Mouse (Mus musculus) layer of hippocampus, postnatal 14 days (tissue): Measurements from ENCODE around the gene Ptpdc1. TPM values are rescaled to one million over a fixed set of nuclear protein-coding genes. Genes with fewer than 3 reads are reported as not detected.

Experiments used
- DNase-seq, 2 experiments: peaks; one replicate each; pipeline ENCODE4 v3.0.0; 2021 to 2022; ENCODE audit warnings: low spot score in 2 of 2, mixed read lengths in 1 of 2
- total RNA-seq, 2 experiments: library from RNA; stranded (reverse); gene quantifications; 2 replicates each; pipeline ENCODE4 v1.2.3; 2021

Ptpdc1 gene
- total RNA-seq, 2 experiments from 2014 or later = 38.2 to 43.0 TPM

DNA sequence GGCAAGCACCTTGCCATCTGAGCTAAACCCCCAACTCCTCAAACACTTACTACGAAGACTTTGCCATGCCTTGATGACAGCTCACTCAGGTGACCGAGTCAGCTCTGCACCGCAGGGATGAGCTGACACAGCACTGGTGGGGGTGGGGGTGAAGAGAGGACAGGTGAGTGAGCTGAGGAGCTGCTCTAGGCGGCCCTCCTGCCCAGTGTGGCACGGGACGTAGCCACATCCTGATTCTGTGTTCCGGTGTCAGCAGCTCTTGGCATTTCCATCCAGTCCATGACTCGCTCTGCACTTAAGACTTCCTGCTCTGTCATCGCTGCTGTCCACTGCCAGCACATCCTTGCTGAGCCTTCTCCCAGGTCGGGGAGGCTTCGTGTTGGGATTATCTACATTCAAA, 38.1 kb downstream of the Ptpdc1 start:
- DNase-seq = no peak

DNA sequence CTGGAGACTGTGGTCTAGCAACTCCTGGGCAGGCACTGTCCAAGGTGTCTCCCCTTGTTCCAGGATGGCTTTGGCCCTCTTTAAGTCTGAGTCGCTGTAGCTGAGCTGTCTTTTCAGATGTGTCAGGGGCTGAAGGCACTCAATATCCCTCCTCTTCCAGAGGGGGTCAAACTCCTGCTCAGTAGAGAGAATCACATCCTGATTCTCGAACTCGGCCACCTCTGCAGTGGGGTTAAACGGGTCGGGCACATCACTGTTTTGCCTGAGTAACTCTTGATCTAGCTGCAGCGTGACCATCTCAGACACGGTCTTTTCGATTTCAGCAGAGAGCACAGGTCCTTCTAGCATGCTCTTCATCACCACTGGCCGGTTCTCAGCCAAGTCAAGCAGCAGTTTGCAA, 39.0 kb downstream of the Ptpdc1 start:
- no peak for DNase-seq

DNA sequence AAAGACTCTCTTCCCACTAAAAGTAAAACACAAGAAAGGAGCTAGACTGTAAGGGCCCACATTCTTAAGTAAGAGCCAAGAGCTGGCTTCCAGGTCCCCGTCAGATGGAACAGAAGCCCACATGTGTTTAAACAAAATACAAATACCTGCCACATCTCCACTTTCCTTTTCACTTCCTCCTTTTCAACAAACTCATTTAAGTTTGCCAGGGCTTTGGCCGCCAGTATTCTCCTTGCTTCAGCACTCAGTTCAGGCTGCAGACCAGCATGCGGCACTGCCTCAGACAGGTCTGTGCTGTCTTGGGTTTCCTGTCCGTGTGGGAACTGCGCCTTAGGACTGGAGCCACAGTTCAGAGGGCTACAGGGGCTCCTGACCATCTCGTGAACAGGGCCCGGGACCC, 39.7 kb downstream of the Ptpdc1 start:
- no peak for DNase-seq

DNA sequence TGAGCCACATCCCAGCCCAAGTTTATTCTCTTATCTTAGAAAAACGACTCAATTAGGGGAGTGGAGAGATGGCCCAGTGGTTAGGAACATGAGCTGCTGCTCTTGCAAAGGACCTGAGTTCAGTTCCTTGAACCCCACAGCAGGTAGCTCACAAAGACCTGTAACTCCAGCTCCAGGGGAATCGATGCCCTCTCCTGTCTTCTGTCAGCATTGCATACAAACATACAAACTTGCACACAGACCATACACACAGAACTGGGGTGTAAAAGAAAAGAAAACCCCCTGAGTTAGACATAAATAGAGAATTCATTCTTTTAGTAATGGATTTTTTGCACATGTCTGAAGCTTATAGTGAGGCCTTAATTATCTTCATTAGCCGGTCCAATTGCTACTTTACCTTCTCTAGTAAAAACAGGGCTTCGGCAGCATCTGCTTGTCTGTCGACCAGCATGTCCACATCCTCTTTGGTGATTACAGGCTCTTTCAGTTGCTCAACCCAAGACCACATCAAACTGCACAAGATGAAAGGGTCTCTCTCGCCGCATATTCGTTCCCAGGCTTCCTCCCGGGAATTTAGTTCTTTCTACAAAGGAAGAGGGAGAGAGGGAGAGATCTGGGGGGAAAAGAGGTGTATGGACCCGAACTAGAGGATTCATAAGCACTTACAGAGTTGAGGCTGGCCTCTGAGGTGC, 42.6 kb downstream of the Ptpdc1 start:
- DNase-seq = no peak

DNA sequence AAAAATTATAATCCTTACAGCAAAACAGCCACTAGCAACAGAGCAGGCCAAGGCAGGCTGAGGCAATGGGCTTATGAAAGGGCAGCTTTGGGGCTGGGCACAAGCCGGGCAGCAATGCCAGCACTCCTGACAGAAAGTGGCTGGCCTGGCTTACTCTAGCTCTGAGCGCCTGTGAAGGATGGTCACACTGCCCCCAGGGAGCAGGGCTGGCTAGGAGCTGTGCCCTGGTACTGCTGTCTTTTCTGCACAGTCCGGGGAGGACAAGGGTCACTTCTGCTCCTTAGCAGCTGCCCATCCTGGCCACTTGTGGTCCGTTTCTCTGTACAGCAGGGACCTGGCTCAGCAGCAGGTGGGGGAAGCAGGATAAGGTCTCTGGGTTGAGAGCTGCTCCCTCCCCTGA, 46.8 kb downstream of the Ptpdc1 start:
- no peak for DNase-seq

DNA sequence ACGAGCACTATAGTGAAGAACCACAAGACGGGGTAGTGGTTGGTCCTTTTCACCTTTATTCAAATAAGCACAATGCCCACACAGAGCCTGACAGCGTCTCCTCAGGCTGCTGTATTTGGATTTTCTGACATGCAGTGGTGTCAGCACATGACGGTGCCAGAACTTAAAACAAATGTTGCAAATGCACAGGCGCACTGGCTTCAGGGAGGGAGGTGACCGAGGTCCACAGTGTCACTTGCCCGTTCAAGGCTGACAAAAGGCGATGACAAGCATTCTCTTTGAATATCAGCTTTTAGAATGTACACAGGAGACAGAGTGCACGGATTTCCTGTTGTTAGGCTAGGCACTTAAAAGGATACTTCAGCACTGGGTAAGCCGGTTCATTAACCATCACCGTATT, 47.6 kb downstream of the Ptpdc1 start:
- DNase-seq = no peak

DNA sequence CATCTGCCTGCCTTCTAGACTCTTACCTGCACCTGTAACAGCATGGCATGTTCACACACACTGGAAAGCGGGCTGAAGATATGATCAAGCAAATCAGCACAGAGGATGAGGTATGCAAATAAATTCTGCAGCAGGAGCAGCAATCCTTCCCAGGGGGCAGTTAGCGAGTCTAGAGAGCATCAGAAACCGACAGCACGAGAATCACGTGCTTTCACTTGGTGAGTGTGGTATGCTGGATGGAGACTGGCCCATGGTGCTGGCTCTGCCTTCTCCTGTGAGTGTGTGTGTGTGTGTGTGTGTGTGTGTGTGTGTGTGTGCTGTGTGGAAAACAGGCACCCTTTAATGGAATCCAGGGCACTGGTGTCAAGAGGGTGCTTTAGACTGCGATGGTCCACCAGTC, 48.5 kb downstream of the Ptpdc1 start:
- DNase-seq = no peak

DNA sequence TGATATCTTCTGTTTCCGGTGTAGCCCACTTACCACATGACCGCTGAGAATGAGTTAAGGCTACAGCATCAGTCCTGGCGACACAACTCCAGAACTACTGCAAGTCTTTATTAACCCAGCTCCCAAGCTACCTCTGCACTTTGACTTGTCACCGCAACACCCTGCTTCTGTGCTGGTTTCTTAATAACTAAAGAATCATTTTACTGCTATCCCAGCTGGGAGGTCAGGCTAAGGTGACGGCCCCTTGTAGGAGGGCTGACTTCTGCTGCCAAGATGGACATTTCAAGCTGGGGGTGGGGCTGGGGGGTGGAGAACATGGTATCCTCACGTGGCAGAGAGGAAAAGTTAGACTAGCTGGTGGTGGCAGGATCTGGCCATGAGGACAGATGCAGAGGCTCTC, 50.7 kb downstream of the Ptpdc1 start:
- no peak for DNase-seq

DNA sequence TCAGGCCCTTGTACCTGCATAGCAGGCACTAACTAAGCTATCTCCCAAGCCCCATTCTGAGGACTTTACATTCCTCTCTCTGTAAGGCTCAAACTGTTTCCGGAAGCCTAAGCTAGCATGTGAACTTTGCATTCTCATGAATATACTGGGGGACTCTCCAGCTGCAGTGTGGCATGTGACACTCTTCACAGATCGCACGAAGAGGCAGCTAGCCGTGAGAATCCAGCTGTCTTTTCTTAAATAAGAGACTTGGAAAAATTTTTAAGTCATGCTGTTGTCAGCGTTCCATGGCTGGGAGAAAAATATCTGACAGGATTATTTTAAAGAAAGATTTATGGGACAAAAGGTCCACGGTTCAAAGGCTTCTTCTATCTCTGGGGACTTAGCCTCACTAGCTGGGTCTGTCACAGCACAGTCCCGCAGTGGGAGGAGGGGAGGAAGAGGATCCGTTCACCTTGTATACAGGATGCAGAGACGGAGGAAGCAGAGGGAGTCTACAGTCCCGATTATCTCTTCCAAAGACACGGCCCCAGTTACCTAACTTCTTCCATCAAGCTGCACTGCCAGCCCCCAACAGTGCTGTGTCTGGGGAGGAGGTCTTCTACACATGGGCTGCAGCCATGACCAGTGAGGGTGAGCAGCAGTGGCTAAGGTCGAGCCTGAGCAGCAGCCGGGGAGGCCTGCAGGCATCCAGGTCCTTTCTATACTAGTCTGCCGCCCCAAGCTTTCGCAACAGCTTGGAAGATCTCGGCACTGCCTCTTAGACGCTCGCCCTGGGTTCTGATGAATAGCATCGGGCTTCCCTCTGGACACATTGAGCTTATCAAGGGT, 51.7 kb downstream of the Ptpdc1 start:
- no peak for DNase-seq

DNA sequence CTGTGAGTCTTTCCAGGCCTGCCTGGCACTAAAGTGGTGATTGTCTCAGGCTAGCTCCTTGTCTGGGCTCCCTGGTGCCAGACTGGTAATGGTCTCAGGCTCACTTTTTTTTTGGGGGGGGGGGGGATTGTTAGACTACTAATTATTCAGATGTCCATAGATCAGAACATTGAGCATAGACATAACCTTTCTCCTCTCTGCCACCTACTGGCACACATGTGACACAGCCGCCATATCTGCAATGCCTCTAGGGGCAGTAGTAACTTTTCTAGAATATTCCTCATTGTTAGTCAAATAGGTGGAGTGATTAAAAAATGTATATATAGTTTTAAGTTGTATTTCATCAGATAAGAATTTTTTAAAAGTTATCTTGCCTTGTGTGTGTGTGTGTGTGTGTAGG, 53.3 kb downstream of the Ptpdc1 start:
- peak in 1 of 2 experiments; percentile 58 for DNase-seq

DNA sequence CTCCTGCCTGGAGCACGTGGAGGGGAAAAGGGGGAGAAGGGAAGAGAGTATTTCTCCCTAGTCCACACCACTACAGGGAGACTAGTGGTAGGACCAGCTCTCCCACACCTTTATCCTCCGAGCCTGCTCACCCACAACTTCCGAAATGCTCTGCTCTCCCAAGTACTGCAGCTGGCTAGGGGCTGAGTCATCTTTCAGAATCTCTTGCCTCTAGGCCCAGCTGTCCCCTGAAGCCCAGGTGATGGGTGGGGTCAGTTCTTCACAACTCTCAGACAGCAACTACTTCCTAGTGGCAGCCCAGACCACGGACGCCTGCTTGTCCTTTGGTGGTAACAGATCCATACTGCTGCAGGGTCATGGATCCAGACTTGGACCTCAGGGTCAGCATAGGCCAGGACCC, 54.2 kb downstream of the Ptpdc1 start:
- no peak for DNase-seq

DNA sequence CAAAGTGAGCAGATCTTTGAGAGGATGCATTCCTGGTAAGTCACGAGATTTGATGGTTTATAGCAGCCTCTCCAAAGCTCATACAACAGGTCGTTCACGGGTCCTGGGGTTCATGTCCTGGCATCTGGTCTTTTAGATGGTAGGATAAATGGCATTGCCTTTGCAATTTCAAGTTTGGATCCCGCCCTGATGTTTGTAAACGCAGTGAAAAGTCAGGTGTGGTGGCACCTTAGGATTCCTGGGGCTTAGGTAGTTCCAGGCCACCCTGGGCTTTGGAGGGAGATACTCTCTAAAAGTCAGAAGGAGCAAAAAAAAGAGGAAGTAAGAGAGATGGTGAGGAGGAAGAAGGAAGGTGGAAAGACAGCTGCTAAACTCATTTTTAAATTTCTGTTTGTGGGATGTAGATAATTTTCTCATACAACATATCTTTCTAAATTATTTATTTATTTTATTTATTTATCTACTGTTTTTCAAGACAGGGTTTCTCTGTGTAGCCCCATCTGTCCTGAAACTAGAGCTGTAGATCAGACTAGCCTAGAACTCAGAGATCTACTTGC, 55.8 kb downstream of the Ptpdc1 start:
- no peak for DNase-seq

DNA sequence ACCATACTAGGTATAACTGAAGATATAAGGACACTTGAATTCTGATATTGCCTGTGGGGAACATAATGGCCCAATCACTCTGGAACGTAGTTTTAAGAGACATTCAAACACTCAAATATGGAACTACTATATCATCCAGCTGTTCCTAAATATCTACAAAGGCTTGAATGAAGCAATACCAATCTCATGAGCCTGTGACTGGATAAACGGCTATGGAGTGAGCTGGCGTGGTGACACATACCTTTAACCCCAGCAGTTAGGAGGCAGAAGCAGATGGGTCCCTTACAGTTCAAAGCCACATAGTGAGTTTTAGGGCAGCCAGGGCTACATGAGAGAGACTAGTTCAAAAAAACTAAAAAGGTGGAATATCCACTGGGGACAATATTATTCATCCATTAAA, 57.8 kb downstream of the Ptpdc1 start:
- DNase-seq = no peak

DNA sequence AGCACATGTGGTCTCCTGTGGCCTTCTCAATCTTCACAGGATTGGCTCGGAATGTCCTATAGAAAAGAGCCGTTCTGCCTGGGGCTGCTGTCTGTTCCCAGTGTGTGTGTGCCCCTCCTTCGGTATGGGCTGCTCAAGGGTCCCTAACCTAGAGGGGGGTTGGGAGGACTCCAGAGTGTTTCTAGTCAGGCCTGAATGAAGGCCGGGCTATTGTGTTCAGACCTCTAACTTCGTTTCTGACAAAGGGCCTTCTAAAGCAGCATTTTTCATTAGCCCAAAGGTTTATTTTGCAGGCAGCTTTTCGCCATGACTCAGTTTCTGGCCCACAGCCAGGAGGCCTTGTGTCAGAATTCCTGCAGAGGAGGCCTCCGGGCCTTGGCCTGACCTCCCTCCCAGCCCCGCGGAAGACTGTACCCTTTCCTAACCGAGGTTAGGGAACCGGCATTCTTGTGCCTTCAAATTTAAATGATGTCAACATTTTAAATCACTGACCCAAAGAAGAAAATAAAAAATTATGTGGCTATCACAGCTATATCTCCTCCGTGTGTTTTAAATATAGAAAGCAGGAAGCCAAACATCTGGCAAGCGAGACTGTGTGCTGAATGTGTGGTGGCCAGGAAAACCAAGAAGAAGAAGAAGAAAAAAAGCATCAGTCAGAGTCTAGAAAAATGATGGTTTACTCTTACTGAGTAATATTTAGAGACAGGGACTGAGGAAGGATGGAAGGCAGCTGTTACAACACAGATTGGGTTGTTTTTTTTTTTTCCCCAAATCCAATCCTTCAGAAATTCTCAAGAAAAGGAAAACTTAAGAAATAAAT, 59.1 kb downstream of the Ptpdc1 start:
- DNase-seq = peak; percentile 49 to 63

DNA sequence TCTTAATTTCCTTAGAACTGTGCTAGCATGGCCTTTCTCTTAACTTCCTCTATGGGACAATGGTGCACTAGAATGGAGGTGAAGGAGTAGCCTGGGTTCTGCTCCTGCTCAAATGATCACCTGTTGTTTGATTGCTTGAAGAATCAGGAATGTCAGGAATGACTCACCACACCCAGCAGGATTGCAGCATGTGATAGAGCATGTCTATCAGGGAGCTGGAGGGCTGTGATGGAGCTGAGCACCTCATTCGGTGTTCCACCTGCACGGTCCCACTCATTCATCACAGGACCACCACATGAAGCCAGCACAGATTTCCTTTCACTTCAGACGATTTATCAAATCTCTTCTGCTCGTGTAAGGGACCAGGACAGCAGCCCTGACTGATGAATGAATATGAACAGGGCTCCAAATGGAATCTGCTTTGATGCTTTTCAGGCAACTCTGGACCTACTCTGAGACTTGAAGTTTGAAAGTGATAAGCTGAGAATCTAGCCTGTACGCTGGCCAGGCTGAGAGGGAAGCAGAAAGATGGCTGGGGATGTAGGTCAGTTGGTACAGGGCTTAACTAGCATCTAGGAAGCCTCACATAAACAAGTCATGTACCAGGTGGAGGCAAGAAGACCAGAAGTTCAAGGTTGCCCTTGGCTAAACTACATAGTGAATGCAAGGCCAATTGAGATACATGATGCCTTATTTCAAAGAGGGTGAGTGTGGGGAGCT, 60.4 kb downstream of the Ptpdc1 start:
- DNase-seq = no peak

DNA sequence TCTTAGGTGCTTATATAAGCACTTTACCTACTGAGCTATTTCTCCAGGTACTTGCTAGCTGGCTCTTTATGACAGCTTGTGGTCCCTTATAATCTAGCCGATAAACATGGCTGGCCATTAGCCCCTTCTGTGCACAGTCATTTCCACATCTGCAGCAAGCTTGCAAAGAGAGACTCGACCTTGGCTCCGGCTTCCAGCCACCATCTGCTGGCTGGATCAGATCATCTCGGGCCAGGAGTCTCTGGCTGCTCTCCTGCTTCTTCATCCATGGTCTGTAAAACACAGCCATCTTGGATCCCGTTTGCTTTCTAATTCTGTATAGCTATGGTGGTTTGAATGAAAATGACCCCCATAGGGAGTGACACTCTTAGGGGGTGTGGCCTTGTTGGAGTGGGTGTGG, 63.1 kb downstream of the Ptpdc1 start:
- no peak for DNase-seq

DNA sequence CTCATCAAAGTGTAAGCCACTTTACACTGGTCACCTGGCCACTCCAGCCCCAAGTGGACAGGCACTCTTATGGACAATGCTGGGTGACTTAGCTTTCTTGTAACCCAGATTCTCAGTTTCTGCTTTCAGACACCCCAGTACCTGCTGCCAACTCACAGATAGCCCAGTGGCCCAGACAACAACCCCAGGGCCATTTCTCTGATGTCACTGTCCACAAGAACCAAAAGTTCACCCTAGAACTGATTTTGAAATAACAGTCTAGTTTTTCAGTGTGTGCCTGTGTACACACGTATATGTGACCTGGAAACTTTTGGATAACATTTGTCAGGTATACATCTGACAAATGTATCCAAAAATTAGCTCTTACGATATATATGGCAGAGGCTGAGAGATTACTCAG, 64.0 kb downstream of the Ptpdc1 start:
- DNase-seq = no peak

DNA sequence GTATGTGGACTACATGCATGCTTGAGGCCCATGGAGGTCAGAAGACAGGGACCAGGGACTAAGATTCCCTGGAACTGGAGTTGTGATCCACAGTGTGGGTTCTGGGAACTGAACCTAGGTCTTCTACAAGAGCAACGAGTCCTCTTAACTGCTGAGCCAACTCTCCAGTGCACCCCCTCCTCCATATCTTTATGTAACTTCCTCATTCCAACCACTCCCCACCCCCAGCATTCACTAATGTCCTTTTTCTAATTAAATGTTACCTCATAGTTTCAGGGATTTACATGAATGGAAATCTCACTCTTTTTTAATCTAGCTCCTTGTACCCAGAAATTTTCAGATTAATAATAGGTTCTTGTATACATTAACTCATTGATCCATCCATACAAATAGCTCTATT, 69.5 kb downstream of the Ptpdc1 start:
- no peak for DNase-seq

DNA sequence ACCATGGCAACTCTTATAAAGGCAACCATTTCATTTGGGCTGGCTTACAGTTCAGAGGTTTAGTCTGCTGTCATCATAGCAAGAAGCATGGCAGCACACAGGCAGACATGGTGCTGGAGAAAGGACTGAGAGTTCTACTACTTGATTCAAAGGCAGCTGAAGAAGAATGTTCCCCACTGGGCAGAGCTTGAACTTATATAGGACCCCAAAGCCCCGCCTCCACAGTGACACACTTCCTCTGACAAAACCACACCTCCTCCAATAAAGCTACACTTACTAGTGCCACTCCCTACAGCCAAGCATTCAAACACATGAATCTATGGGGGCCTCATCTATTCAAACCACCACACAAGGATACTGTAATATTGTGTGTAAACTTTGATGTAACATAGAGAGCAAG, 70.9 kb downstream of the Ptpdc1 start:
- no peak for DNase-seq

DNA sequence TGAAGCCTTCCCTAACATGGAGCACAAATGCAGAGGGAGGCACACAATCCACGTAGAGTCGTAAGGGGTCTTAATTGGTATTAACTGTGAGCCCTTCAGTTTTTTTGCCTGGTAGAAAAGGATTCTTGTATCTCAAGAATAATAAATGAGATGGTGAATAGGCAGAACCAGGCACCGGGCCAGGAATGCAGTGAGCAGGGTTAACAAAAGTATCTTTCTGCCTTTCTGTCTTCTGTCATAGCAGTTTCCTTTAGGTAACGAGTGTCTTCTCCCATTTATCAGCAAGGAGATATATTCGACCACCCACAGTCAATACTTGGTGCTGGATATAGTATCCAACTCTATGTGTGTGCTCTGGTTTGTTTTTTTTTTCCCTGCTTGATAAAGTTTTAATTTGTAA, 72.0 kb downstream of the Ptpdc1 start:
- DNase-seq = no peak
